Comparison of ENCODE assay signal across 10 mouse cellular contexts in genomic region chr1:163344931-163345330, GRCm38 (mm10). TPM values are rescaled to one million over a fixed set of nuclear protein-coding genes. Genes with fewer than 3 reads are reported as not detected.
DNase-seq lines count a peak whose midpoint lies in the region; ATAC-seq lines count a peak whose summit lies in the region.
"Had no signal": no experiment of that assay in that cellular context is flagged by ENCODE, and none has a peak within 500 bp of the region (broad histone marks: within the 10 kb centered on the region; RNA-seq: fewer than 3 reads in every experiment).

No protein-coding gene starts in this region.

- 23% methylated on average over 1 of the region's 1 CpGs for WGBS in midbrain, embryonic 10.5 days
- 27% methylated on average over 1 of the region's 1 CpGs for WGBS in midbrain, embryonic 15.5 days

- H3K9me3 ChIP-seq in midbrain, embryonic 10.5 days (replicated peaks), result no peaks in the 10 kb centered on the region
- no peaks in the 10 kb centered on the region for H3K9me3 ChIP-seq in midbrain, embryonic 15.5 days
- H3K9me3 ChIP-seq: forebrain, embryonic 10.5 days had no signal

- no peak for ATAC-seq in midbrain, embryonic 15.5 days (replicated peaks)

- H3K4me3 ChIP-seq in midbrain, embryonic 10.5 days, result no peak overlapping the region
- no peak overlapping the region for H3K4me3 ChIP-seq in midbrain, embryonic 15.5 days
- H3K4me3 ChIP-seq: forebrain, embryonic 10.5 days had no signal

- no peak overlapping the region for H3K27ac ChIP-seq in midbrain, embryonic 10.5 days (replicated peaks)
- H3K27ac ChIP-seq in midbrain, embryonic 15.5 days, result no peak overlapping the region
- H3K27ac ChIP-seq: forebrain, embryonic 10.5 days had no signal

- no peaks in the 10 kb centered on the region for H3K4me1 ChIP-seq in midbrain, embryonic 10.5 days
- H3K4me1 ChIP-seq in midbrain, embryonic 15.5 days, result no peaks in the 10 kb centered on the region
- H3K4me1 ChIP-seq: forebrain, embryonic 10.5 days had no signal

- no peaks in the 10 kb centered on the region for H3K36me3 ChIP-seq in midbrain, embryonic 10.5 days
- H3K36me3 ChIP-seq in midbrain, embryonic 15.5 days (replicated peaks), result no peaks in the 10 kb centered on the region
- H3K36me3 ChIP-seq: forebrain, embryonic 10.5 days had no signal

- no peak overlapping the region for H3K9ac ChIP-seq in midbrain, embryonic 15.5 days

- intact Hi-C loops in left cerebral cortex, postnatal 25 days (cut with DNase I), result no loop called here

- H3K4me2 ChIP-seq in midbrain, embryonic 15.5 days, result no peak overlapping the region

- DNase-seq in heart, postnatal 4 days, result peak; percentile 12
- DNase-seq in heart, adult 18-20 months, result no peak
- peak; percentile 29 for DNase-seq in midbrain, embryonic 10.5 days (ENCODE audit: low spot score)
- peak; percentile 60 for DNase-seq in ZHBTc4 (ENCODE audit: low read depth, low spot score)
- peak; percentile 3 for DNase-seq in thymus, postnatal 14 days
- DNase-seq in cerebellum, postnatal 4 days (ENCODE audit: low spot score in 2 of 2), result no peak
- DNase-seq in left cerebral cortex, postnatal 25 days (ENCODE audit: low spot score in 2 of 2), result no peak
- DNase-seq: cerebellum, adult 11-12 months had no signal

- H3K27me3 ChIP-seq in midbrain, embryonic 10.5 days (ENCODE audit: low read depth, poor library complexity, severe bottlenecking), result no peaks in the 10 kb centered on the region
- H3K27me3 ChIP-seq in midbrain, embryonic 15.5 days (replicated peaks), result no peaks in the 10 kb centered on the region

RNA-seq across cellular contexts. Expression of gene Prrx1, which starts 31.4 kb away (rescaled TPM):
- 10 to 100 TPM; 32.7 to 34.2 TPM for total RNA-seq in heart, postnatal 4 days (2021)
- total RNA-seq in heart, adult 18-20 months (2021), result 10 to 100 TPM; 26.3 to 30.7 TPM
- polyA plus RNA-seq in midbrain, embryonic 10.5 days (2016; fragmentation: Nextera tagmentation; extraction: Ambion mirVana), result 14.8 and 16.5 TPM in 2 replicates
- 3.6 and 4.2 TPM in 2 replicates for polyA plus RNA-seq in midbrain, embryonic 15.5 days (2015; fragmentation: Nextera tagmentation; extraction: Ambion mirVana)
- total RNA-seq in left cerebral cortex, postnatal 25 days (2021), result 1 to 10 TPM; 5.5 TPM

RNA-seq across cellular contexts. Expression of gene Gorab, which starts 58.5 kb away (rescaled TPM):
- total RNA-seq in heart, postnatal 4 days (2021), result 1 to 10 TPM; 5.7 to 8.4 TPM
- 1 to 10 TPM; 1.9 to 3.1 TPM for total RNA-seq in heart, adult 18-20 months (2021)
- 23.8 and 26.0 TPM in 2 replicates for polyA plus RNA-seq in midbrain, embryonic 10.5 days (2016; fragmentation: Nextera tagmentation; extraction: Ambion mirVana)
- polyA plus RNA-seq in midbrain, embryonic 15.5 days (2015; fragmentation: Nextera tagmentation; extraction: Ambion mirVana), result 22.1 and 22.8 TPM in 2 replicates
- 10 to 100 TPM; 12.1 to 12.9 TPM for total RNA-seq in left cerebral cortex, postnatal 25 days (2021)

Comparison
In these comparisons a context has a peak if more than half of its experiments do, and no peak if none do; other contexts are left out.
1. DNase-seq: peak in heart, postnatal 4 days (single experiment), midbrain, embryonic 10.5 days (single experiment), ZHBTc4 (single experiment) and thymus, postnatal 14 days (single experiment); none in heart, adult 18-20 months (0 of 2), cerebellum, postnatal 4 days (0 of 2) and left cerebral cortex, postnatal 25 days (0 of 2).
2. RNA of gene Prrx1, which starts 31.4 kb away (total RNA-seq): 32.7 to 34.2 TPM in heart, postnatal 4 days and 26.3 to 30.7 TPM in heart, adult 18-20 months; 5.5 TPM in left cerebral cortex, postnatal 25 days; every median in the first group is over 4 times any median in the second.